Mouse (Mus musculus): Measurements from ENCODE around the gene Lgr6. TPM values are rescaled to one million over a fixed set of nuclear protein-coding genes. Genes with fewer than 3 reads are reported as not detected.
"Not testable (repeated sequence)": the region's sequence is repeated elsewhere in the genome, so short reads cannot be mapped to it uniquely, and the experiment has no call there.

The Lgr6 gene
- polyA plus RNA-seq, 1 experiment from 2014 or later = 3.4 TPM

DNA sequence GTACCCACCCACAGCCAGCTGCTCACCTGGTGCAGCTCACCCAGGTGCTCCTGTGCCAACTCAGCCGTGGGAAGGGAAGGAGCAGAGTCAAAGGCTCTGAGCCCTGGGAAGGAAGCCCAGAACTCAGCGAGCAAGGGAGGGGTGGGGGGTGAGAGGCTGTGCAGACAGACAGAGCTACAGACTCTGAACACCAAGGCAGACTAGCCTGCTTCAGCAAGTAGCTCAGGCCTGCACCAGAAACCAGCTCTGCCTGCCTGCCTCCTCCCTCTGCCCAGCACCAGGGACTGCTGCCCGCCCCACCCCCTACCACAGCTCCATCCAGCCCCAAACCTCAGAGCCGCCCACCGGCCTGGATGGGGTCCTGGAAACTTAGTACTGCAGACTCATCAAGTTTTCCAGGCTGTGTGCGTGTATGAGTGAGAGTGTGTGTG lies 22.9 kb upstream of the Lgr6 start:
- 50% methylated on average over 6 of the region's 6 CpGs for WGBS
- Histone ChIP-seq H3K27ac (no peak overlapping the region), H3K27me3 (peaks cover 51% of the 10 kb centered on the region), H3K4me2 (no peak overlapping the region), H3K9ac (no peak overlapping the region), H3K9me3 (replicated peaks) (no peaks in the 10 kb centered on the region), H3K36me3 (no peaks in the 10 kb centered on the region), H3K4me3 (no peak overlapping the region), H3K4me1 (replicated peaks) (peaks cover 44% of the 10 kb centered on the region)
- no peak for ATAC-seq (replicated peaks; ENCODE audit: insufficient number of reproducible peaks, insufficient read depth, low FRiP score, low read depth)

DNA sequence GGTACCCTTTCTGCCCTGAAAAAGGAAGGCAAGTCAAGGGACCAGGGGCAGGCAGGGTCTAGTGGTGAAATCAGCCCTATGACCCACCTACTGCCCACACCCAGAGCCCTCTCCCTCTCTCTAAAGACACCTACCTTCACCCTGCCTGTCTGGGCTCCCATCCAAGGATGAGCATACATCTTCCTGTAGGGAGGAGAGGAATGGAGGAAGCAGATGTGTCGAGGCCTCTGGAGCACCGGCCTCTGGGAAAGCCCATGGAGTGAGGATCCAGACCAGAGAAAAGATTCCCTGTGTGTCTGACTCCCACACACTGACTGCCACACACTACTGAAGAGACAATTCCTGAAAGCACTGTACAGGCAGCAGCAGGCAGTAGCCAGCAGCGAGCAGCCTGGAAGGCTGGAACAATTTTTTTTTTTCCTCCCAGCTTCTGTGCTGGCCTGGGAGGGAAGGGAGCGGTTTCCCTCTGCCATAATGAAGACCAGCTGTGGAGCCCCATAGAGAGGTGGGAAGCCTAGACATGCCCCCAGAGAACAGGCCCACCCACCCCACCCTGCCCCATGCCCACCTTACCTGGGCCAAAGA lies 21.5 kb upstream of the Lgr6 start:
- 54% methylated on average over 4 of the region's 4 CpGs for WGBS
- Histone ChIP-seq H3K27ac (no peak overlapping the region), H3K4me2 (no peak overlapping the region), H3K27me3 (peaks cover 50% of the 10 kb centered on the region), H3K4me3 (no peak overlapping the region), H3K4me1 (replicated peaks) (peaks cover 30% of the 10 kb centered on the region), H3K36me3 (no peaks in the 10 kb centered on the region), H3K9ac (no peak overlapping the region), H3K9me3 (replicated peaks) (no peaks in the 10 kb centered on the region)
- ATAC-seq (replicated peaks; ENCODE audit: insufficient number of reproducible peaks, insufficient read depth, low FRiP score, low read depth) = 0 out of 2 replicates have a peak, but pooled peaks have one; percentile 12

DNA sequence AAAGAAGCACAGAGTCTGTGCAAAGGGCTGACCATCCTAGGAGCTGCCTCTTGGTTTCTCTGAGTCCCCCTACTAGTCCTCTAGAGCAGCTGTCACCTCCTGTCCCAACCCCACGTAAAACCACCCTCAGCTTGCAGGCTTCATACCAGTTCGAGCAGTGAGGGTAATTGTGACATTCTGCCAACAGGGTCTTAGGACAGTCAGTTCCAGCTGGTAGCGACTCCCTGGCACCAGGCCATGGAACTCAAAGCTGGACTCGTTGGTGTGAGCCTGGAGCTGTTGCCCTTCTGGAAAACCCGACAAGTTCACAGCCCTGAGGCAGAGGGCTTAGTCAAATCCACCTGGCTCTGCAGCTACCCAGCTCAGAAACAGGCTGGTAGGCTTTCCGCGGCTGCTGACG lies 20.9 kb upstream of the Lgr6 start:
- H3K9me3 ChIP-seq (replicated peaks) = no peaks in the 10 kb centered on the region

DNA sequence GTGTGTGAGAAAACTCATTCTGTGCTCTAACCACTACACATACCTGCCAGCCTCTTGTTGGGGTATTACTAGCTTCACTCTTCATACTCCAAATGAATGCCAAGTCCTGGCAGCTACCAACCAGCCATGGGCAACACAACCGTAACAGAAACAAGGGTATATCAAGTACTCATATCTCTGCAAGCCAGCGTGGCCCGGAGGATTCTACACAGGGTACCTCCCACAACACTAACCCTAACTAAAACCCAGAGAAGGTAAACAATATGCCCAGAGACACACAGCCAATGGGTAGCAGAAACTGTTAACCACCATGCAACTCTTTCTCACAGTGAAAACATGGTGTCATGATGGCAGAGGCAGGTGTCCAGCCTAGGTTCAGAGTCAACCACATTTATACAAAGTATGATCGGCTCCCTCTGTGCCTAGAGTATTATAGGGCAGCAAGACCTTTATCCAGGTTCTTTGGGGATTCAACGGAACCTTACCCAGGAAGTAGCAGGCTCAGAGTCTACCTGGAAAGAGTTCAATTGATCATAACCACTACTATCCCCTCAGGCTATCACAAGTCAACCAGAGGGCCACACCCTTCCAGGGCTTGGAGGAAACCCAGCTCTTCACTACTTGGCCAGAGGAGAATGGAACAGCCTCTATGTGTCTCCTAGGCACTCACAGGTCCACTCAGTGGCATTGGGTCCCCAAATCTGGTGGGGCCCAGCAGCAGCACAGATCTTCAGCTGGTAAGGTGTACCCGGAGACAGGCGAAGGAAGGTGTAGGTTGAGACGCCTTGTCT lies 19.7 kb upstream of the Lgr6 start:
- ATAC-seq (replicated peaks; ENCODE audit: insufficient number of reproducible peaks, insufficient read depth, low FRiP score, low read depth) = no peak
- WGBS = 91% methylated on average over 8 of the region's 8 CpGs
- no peak overlapping the region for H3K27ac ChIP-seq

More for the DNA sequence above, 20.9 kb upstream of the Lgr6 start:
- Histone ChIP-seq H3K4me2 (no peak overlapping the region), H3K9ac (no peak overlapping the region), H3K4me3 (no peak overlapping the region), H3K36me3 (no peaks in the 10 kb centered on the region), H3K27me3 (peaks cover 49% of the 10 kb centered on the region), H3K4me1 (replicated peaks) (peaks cover 24% of the 10 kb centered on the region), H3K27ac (no peak overlapping the region)
- ATAC-seq (replicated peaks; ENCODE audit: insufficient number of reproducible peaks, insufficient read depth, low FRiP score, low read depth) = 0 out of 2 replicates have a peak, but pooled peaks have one; percentile 3
- 49% methylated on average over 8 of the region's 8 CpGs for WGBS

DNA sequence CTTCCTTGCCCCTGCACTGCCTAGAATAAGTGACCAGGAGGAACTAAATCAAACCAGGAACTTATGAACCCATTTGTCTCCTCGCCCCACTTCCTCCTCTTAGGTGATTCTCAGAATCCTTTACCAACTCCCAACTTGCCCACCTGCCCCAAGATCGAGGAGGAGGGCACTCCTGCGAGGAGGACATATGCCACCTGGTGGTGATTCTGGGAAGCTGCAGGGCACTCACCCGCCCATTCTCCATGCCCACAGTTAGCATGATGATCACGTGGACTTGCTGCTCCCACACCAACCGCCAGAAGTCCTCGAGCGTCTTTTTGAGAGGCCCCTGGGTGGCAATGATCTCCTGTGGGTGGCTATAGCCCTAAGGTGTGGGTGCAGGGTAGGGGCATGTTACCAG lies 7.6 kb upstream of the Lgr6 start:
- Histone ChIP-seq H3K4me3 (no peak overlapping the region), H3K36me3 (no peaks in the 10 kb centered on the region), H3K4me2 (no peak overlapping the region), H3K9me3 (replicated peaks) (no peaks in the 10 kb centered on the region), H3K9ac (no peak overlapping the region), H3K27me3 (peaks cover 42% of the 10 kb centered on the region), H3K4me1 (replicated peaks) (peaks cover 6% of the 10 kb centered on the region; the same call in 1 of the 2 replicates), H3K27ac (no peak overlapping the region)
- ATAC-seq (replicated peaks; ENCODE audit: insufficient number of reproducible peaks, insufficient read depth, low FRiP score, low read depth) = no peak
- WGBS = 11% methylated on average over 8 of the region's 8 CpGs

More for the DNA sequence above, 19.7 kb upstream of the Lgr6 start:
- no peaks in the 10 kb centered on the region for H3K36me3 ChIP-seq
- no peaks in the 10 kb centered on the region for H3K9me3 ChIP-seq (replicated peaks)
- H3K9ac ChIP-seq = no peak overlapping the region
- no peak overlapping the region for H3K4me3 ChIP-seq
- no peak overlapping the region for H3K4me2 ChIP-seq
- peaks cover 42% of the 10 kb centered on the region for H3K27me3 ChIP-seq
- H3K4me1 ChIP-seq (replicated peaks) = peaks cover 19% of the 10 kb centered on the region

DNA sequence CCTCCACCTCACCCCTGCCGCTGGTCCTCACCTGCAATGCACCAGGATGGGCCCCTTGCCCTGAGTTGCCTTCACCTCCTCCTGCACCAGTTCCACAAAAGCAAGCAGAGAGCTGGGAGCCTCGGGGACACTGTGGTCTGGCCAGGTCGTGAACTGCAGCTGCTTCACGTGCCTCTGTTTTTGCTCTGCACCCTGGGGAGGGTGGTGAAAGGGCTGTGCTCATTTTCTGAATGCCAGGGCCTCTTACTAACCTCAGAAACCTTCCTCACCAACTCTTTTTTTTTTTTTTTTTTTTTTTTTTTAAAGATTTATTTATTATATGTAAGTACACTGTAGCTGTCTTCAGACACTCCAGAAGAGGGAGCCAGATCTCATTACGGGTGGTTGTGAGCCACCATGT lies 6.2 kb upstream of the Lgr6 start:
- H3K4me2 ChIP-seq; H3K36me3 ChIP-seq; ATAC-seq (replicated peaks; ENCODE audit: insufficient number of reproducible peaks, insufficient read depth, low FRiP score, low read depth); H3K9ac ChIP-seq; H3K27ac ChIP-seq; H3K4me3 ChIP-seq; H3K4me1 ChIP-seq (replicated peaks); H3K9me3 ChIP-seq (replicated peaks): not testable (repeated sequence)
- 52% methylated on average over 5 of the region's 5 CpGs for WGBS
- peaks cover 53% of the 10 kb centered on the region for H3K27me3 ChIP-seq

DNA sequence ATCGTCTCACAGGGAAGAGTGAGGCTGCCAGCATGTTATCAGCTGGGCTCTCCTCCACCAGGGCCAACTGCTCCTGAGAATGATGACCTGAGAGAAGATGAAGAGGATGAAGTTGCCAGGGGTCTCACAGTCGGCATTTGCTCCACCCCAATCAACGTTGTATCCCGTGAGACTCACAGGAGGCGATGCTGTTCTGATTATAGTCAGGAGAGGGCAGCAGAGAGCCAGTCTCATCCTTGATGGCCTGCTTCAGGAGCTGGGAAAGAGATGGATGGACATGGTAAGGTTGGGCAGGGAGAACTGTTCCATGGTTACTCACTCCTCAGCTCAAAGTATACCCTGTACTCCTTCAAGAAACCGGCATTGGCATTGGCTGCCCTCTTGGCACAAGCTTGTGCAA lies 5.0 kb upstream of the Lgr6 start:
- Histone ChIP-seq H3K4me1 (replicated peaks) (peaks cover 14% of the 10 kb centered on the region), H3K4me2 (no peak overlapping the region), H3K36me3 (no peaks in the 10 kb centered on the region), H3K27me3 (peaks cover 62% of the 10 kb centered on the region), H3K9me3 (replicated peaks) (no peaks in the 10 kb centered on the region), H3K4me3 (no peak overlapping the region), H3K9ac (no peak overlapping the region), H3K27ac (no peak overlapping the region)
- 19% methylated on average over 6 of the region's 6 CpGs for WGBS
- ATAC-seq (replicated peaks; ENCODE audit: insufficient number of reproducible peaks, insufficient read depth, low FRiP score, low read depth) = no peak

DNA sequence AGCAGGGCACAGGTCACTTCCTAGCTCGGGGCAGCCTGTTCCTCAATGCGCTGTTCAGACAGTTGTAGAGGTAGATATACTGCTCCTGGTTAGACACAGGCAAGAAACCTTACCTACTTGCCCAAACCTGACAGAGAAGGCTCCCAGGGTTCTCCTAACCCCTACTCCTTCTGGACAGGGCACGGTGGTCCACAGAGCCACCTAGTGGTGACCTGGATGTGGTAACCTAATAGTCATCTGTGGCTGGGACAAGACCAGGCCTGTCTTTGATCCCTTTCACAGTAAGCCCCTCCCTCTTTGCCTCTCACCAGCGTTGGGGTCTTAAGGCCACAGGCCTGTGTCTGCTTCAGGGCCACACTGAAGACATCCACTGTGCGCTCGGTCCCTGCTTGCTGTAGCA lies 3.5 kb upstream of the Lgr6 start:
- Histone ChIP-seq H3K9ac (no peak overlapping the region), H3K9me3 (replicated peaks) (no peaks in the 10 kb centered on the region), H3K27me3 (peaks cover 68% of the 10 kb centered on the region), H3K36me3 (no peaks in the 10 kb centered on the region), H3K4me3 (no peak overlapping the region), H3K4me1 (replicated peaks) (peaks cover 24% of the 10 kb centered on the region), H3K27ac (no peak overlapping the region), H3K4me2 (no peak overlapping the region)
- whole genome bisulfite sequencing = 42% methylated on average over 6 of the region's 6 CpGs
- no peak for ATAC-seq (replicated peaks; ENCODE audit: insufficient number of reproducible peaks, insufficient read depth, low FRiP score, low read depth)

DNA sequence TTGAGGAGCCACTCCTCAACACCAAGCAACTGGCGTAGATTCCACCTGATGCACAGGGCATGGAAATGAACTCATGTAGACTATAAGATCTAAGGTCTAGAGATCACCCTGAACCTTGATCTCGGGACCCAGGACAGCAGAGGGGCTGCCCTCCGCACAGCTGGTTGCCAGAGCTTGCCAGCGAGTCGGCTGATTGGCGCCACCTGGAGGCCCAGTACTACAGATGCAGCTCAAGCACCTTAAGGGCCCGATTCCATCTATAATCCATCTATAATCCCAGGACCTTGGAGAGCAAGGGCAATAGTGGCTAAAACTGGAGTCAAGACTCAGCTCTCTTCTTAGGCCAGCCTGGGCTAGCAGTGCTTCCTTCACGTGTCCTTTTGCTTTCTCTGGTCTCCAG lies 875 bp upstream of the Lgr6 start:
- Histone ChIP-seq H3K4me1 (replicated peaks) (peaks cover 24% of the 10 kb centered on the region), H3K4me3 (peak overlapping the region; percentile 51), H3K4me2 (peak overlapping the region; percentile 78), H3K27ac (no peak overlapping the region), H3K9me3 (replicated peaks) (no peaks in the 10 kb centered on the region), H3K27me3 (peaks cover 87% of the 10 kb centered on the region), H3K36me3 (no peaks in the 10 kb centered on the region), H3K9ac (no peak overlapping the region)
- ATAC-seq (replicated peaks; ENCODE audit: insufficient number of reproducible peaks, insufficient read depth, low FRiP score, low read depth) = no peak
- 2% methylated on average over 8 of the region's 8 CpGs for WGBS

DNA sequence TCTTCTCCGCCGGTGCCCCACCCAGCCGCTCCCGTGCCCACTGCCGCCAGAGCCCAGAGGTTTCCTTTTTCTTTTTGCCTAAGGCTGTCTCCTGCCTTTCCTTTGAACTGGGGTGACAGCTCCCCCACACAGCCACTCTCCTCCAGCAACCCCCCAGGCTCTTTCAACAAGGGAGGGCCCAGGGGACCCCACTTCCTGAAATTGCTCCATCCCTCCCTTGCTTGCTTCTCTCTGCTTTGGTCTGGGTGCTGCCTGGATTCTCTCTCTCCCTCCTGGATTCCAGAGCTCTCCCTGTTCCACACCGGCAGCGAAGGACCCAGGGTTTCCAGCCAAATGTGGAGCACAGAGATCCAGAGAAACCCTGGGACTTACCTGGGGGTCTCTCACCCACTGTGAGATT lies 4.7 kb downstream of the Lgr6 start:
- Histone ChIP-seq H3K36me3 (no peaks in the 10 kb centered on the region), H3K9me3 (replicated peaks) (no peaks in the 10 kb centered on the region), H3K27ac (no peak overlapping the region), H3K4me2 (no peak overlapping the region), H3K27me3 (peaks cover 55% of the 10 kb centered on the region), H3K4me3 (no peak overlapping the region), H3K9ac (no peak overlapping the region), H3K4me1 (replicated peaks) (peaks cover 47% of the 10 kb centered on the region)
- WGBS = 56% methylated on average over 7 of the region's 7 CpGs
- ATAC-seq (replicated peaks; ENCODE audit: insufficient number of reproducible peaks, insufficient read depth, low FRiP score, low read depth) = no peak

DNA sequence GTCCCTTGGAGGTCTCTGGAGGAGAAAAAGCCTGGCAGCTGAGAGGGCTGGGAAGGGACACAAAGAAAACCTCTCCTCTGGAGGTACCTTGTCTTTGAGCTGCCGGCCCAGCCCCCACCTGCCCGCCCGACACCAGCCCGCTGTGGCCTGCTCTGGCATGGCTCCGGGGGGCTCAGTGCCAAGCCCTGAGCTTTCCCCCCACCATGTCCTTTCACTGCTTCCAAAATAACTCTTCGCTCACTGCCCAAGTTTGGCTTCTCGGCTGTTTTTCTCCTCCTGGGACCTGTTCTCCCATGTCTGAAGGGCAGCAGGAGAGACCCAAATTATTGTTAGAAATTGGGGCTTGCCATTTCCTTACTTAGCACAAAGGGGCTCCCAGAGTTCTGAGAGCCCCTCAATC lies 6.6 kb downstream of the Lgr6 start:
- no peak; the same call in 1 of the 2 replicates for ATAC-seq (replicated peaks; ENCODE audit: insufficient number of reproducible peaks, insufficient read depth, low FRiP score, low read depth)
- Histone ChIP-seq H3K9ac (no peak overlapping the region), H3K36me3 (no peaks in the 10 kb centered on the region), H3K27ac (peak overlapping the region; percentile 33), H3K9me3 (replicated peaks) (no peaks in the 10 kb centered on the region), H3K4me3 (no peak overlapping the region), H3K4me2 (no peak overlapping the region), H3K27me3 (peaks cover 35% of the 10 kb centered on the region), H3K4me1 (replicated peaks) (peaks cover 45% of the 10 kb centered on the region)
- 73% methylated on average over 7 of the region's 7 CpGs for WGBS

DNA sequence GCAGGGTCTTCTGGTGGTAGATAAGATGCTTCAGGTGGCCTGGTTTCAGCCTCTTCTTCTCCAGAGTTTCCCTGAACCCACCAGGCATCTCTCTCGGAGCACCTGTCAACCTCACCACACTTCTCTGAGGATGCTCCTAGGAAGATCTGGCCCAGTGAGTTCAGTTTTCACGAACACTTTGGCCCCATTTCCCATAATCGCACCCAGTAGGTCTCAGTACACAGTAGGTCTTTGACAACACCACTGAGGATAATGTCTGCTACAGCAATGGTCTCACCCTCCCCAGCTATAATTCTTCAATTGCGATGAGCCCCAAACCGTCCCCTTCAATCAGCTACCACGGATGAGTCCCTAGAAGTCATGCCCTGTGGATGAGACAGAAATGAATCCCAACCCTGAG lies 7.6 kb downstream of the Lgr6 start:
- WGBS = 88% methylated on average over 6 of the region's 6 CpGs
- Histone ChIP-seq H3K4me3 (no peak overlapping the region), H3K4me2 (no peak overlapping the region), H3K27ac (no peak overlapping the region), H3K27me3 (peaks cover 25% of the 10 kb centered on the region), H3K9ac (no peak overlapping the region), H3K36me3 (no peaks in the 10 kb centered on the region), H3K4me1 (replicated peaks) (peaks cover 42% of the 10 kb centered on the region), H3K9me3 (replicated peaks) (no peaks in the 10 kb centered on the region)
- no peak for ATAC-seq (replicated peaks; ENCODE audit: insufficient number of reproducible peaks, insufficient read depth, low FRiP score, low read depth)

All from heart, embryonic 15.5 days (tissue).